24 mouse cellular contexts compared by ENCODE assay signal in genomic region chr10:69162577-69162976, GRCm38 (mm10).
"Had no signal": no experiment of that assay in that cellular context is flagged by ENCODE, and none has a peak within 500 bp of the region (broad histone marks: within the 10 kb centered on the region; RNA-seq: fewer than 3 reads in every experiment).

No protein-coding gene starts in this region.

- H3K27ac ChIP-seq: heart, adult 2 months; heart, embryonic 13.5 days; heart, embryonic 15.5 days; hindbrain, embryonic 13.5 days; hindbrain, embryonic 15.5 days; hindbrain, postnatal 0 days; intestine, embryonic 15.5 days; limb, embryonic 13.5 days; limb, embryonic 15.5 days; liver, embryonic 14.5 days had no signal

- H3K9me3 ChIP-seq: heart, embryonic 13.5 days; heart, embryonic 15.5 days; hindbrain, embryonic 15.5 days; intestine, embryonic 15.5 days; limb, embryonic 15.5 days had no signal

- ATAC-seq: forebrain, postnatal 0 days; hindbrain, postnatal 0 days; intestine, embryonic 15.5 days had no signal

- H3K9ac ChIP-seq: forebrain, postnatal 0 days; heart, embryonic 13.5 days; heart, embryonic 15.5 days; hindbrain, embryonic 13.5 days; hindbrain, embryonic 15.5 days; intestine, embryonic 15.5 days; limb, embryonic 13.5 days; limb, embryonic 15.5 days; liver, embryonic 14.5 days had no signal

- H3K36me3 ChIP-seq: heart, embryonic 13.5 days; heart, embryonic 15.5 days; hindbrain, embryonic 13.5 days; hindbrain, embryonic 15.5 days; intestine, embryonic 15.5 days; limb, embryonic 13.5 days; limb, embryonic 15.5 days had no signal

- DNase-seq: forebrain, postnatal 0 days; gastrocnemius, postnatal 14 days; gastrocnemius, postnatal 36 days; heart, adult 11 months; heart, adult 2 months; heart, postnatal 14 days; heart, postnatal 36 days; kidney, adult 11 months; kidney, adult 8-10 months; kidney, postnatal 14 days; layer of hippocampus, adult 9-11 months; layer of hippocampus, postnatal 36 days; left cerebral cortex, postnatal 4 days had no signal

- H3K27me3 ChIP-seq: heart, embryonic 13.5 days; heart, embryonic 15.5 days; hindbrain, embryonic 13.5 days; hindbrain, embryonic 15.5 days; intestine, embryonic 15.5 days; limb, embryonic 13.5 days; limb, embryonic 15.5 days had no signal

- H3K4me2 ChIP-seq: heart, embryonic 11.5 days; heart, embryonic 13.5 days; heart, embryonic 15.5 days; hindbrain, embryonic 13.5 days; hindbrain, embryonic 15.5 days; intestine, embryonic 15.5 days; limb, embryonic 13.5 days; limb, embryonic 15.5 days; liver, embryonic 11.5 days had no signal

- H3K4me3 ChIP-seq: heart, adult 2 months; heart, embryonic 13.5 days; heart, embryonic 15.5 days; hindbrain, embryonic 13.5 days; hindbrain, embryonic 15.5 days; intestine, embryonic 15.5 days; limb, embryonic 13.5 days; limb, embryonic 15.5 days had no signal

- H3K4me1 ChIP-seq: heart, embryonic 13.5 days; heart, embryonic 15.5 days; hindbrain, embryonic 13.5 days; hindbrain, embryonic 15.5 days had no signal
